Mouse (Mus musculus) layer of hippocampus, adult 11-12 months (tissue): ENCODE results near the gene Rxfp1.
A peak's percentile ranks its signal among the peaks of the same experiment; 100 is the strongest.

Experiments used
- DNase-seq: peaks from one replicate; pipeline ENCODE4 v3.0.0; 2022; ENCODE audit warnings: low spot score

The Rxfp1 gene

DNA sequence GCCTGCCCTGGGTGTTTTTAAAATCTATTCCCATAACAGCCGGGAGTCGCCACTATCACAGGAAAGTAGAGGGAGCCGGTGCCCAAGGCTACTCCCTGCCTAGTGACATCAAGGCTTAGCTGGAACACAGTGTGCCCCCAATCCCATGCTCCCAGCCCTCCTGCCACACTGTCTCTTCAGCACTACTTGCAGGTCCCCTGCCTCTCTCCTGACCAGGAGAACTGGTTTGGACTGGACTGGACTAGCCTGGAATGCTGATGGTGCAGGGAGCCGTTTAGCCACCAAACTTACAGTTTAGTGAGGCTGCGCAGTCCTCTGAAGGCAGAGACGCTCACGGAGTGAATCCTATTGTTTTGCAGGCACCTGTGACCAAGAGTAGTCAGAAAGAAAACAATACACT is 67.1 kb downstream of the Rxfp1 start:
- no peak for DNase-seq

DNA sequence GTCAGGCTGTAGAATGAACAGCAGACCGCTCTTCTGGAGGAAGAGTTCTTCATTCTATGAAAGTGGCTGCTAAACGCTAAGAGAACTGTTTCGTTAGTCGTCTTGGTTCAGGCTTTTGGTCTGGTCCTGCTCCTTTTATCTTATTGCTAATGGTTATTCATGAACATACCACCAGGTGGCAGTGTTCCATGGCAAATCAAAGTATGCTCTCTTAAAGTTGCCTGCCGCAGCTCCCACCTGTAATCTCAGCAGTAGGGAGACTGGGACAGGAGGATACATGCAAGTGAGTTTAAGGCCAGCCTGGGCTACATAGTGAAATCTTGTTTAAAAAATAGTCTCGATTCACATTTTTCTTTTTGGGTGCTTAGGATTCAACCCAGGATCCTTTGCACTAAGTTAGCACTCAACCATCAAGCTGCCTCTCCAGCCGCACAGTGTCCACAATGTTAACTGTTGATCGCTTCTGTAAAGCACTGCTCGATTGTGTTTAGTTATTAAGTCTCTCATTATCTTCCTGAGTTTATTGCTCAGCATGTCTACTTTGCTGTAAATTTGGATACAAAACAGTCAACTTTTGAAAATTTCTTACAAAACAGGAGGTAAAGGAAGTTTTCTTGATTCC is 72.8 kb downstream of the Rxfp1 start:
- peak; percentile 66 for DNase-seq

DNA sequence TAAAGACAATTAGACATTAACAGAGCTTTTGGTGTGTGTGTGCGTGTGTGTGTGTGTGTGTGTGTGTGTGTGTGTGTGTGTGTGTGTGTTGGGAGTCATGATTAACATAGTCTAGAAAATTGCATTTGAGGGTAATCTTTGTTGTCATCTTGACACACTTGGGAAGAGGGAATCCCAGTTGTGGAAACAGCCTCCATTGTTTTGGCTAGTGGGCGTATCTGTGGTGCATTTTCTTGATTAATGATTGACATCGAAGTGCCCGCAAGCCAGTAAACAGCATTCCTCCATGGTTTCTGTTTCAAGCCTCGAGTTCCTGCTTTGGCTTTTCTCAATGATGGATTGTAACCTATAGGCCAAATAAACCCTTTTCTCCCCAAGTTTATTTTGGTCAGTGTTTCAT is 81.0 kb downstream of the Rxfp1 start:
- DNase-seq = no peak

DNA sequence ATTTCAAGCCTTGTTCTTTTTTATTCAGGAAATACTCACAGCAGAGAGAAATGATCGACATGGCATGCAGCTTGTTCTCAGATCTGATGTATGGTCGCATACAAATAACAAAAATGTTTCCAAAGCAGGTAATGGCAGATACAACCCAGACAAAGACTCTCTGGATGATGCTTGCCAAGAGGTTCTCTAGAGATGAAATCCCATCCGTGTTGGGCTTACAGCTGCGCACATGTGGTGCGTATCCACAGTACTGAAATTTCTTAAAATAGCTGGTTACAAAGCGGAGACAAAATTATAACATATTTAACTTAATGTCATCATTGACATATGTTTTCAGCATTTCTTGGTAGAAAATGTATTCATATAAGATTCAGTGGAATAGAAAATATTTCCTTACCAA is 85.6 kb downstream of the Rxfp1 start:
- DNase-seq = no peak

DNA sequence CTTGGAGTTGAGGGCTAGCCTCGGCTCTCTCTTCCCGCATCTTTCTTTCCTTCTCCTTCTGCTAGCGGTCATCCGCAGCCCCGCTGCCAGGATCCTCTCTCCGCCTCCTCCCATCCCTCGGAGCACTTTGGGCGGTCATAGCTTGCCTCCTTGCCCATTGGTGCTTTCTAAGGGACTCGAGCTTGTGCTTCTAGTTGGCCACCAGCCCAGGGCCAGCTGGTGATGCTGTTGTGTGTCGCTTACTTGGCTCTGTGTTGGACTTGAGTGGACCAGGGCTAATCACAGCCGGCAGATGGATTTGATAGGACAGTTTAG is 108.3 kb downstream of the Rxfp1 start, which contains the start of gene Etfdh:
Etfdh (minus strand) TSS at position 85 of the 315 bp plus-strand sequence.
- DNase-seq = peak; percentile 76

DNA sequence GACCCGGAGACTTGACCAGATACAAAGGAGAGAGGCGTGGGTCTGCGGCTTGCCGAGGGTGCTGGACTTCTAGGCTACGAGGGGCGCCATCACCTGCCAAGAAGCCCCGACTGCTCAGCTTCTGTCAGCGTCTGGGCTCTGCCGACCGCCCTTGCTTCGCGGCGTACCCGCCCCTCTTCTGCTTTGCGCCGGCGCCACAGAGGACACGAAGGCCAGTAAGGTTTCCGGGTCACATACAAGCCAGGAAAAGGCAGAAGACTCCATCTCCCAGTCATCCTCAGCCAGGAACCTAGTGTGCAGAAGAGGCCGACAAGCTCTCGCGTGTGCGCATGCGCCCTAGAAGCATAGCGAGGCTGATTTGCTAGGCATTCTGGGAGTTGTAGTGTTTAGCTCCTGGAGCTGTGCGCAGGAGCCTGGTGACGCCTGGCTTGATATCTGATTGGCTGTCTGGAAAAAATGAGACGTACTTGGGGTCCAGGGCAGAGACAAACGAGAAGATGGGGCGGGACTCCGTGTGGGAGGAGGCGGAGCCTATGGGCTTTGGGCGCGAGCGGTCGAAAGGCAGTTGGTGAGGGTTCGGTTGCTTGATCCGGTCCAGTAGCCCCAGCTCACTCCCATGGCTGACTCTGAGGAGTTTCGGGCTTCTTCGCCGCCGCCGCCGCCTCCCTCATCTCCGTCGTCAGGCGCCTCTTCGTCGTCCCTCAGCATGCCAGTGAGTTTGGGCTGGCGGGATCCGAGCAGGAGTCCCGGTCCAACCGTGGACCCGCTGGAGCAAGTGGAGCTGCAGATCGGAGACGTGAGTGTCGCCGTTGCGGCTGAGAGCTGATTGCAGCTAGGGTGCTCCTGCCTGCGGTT is 108.9 kb downstream of the Rxfp1 start, which contains the start of gene 4930579G24Rik:
4930579G24Rik (plus strand) TSS at position 519 of the 855 bp plus-strand sequence.
- DNase-seq = peak; percentile 98

DNA sequence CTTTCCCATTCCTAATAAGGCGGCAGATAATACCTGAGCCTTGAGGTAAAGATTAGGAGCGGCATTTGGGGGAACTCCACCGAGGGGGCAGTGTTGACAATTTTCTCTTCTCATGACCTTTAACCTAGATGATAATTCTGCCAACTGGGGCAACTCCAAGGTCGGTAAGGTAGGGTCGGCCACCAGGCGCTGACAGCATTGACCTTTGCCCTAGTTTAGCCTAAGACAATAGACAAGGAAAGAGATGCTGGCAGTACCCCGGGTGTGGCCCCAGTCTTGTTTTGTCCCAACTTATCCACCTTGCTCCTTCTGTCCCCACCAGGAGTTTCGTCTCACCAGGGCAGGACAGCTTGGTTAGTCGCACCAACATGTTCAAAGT is 109.5 kb downstream of the Rxfp1 start:
- DNase-seq = no peak

DNA sequence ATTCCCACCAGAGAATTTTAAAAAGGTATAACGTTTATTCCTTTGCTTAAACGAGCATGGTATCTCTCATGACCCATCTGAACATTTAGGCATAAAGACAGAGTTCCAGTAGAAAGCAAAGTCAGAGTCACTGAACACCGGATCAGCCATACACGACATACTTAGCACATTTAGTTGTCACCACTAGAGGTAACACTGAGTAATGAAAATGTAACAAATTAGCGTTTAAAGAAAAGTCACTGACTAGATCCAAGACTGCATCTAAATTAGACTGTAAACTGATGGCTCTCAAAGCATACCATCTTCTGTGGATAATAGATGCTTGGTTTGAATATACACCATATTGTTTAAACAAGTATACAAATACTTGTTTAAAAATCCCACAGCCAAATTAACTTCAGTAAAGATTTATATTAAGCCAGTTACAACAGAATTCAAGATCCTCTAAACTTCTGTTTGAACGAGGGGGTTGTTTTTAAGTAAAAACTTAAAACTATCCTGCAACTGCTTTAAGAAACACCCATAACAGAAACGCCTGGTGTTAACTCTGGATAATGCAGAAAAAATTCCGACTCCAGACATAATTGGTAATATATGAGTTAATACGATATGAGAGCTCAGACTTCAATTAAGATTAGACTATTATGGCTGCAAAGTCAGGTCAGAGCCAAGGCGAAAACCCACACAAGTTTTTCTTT is 110.0 kb downstream of the Rxfp1 start:
- DNase-seq = no peak

DNA sequence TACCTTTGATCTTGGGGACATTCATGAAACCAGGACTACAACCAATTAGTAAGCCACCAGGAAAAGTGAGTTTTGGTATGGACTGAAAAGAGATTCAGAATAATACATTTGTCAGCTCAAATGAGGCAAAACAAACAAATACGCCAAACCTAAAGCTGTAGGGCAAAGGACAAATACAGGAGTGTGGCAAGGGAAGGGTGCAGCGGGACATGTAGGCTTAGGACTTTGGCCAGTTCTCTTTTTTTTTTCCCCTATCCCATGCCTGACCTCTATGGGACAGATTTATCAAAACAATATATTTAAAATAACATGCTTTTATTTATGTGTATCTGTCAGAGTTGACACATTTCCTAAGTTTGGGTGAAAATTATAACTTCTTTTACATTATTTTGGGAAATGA is 127.8 kb downstream of the Rxfp1 start:
- no peak for DNase-seq

DNA sequence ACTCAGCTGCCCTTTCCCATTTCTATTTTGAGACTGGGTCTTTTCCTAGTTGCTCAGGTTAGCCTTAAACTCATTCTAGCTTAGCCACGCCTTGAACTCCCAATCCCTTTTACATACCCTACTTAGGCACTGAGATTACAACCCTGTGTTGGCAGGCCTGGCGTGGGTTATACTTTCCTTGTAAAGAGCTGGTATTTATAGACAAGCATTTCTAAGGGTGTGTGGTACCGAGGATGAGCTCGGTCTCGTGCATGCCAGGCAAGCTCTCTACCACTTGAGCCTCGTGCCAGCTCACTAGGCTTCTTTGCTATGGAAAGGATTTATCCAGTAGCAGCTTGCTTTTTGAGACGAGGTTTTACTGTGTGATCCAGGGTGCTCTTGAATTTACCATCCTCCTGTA is 142.2 kb downstream of the Rxfp1 start:
- no peak for DNase-seq

DNA sequence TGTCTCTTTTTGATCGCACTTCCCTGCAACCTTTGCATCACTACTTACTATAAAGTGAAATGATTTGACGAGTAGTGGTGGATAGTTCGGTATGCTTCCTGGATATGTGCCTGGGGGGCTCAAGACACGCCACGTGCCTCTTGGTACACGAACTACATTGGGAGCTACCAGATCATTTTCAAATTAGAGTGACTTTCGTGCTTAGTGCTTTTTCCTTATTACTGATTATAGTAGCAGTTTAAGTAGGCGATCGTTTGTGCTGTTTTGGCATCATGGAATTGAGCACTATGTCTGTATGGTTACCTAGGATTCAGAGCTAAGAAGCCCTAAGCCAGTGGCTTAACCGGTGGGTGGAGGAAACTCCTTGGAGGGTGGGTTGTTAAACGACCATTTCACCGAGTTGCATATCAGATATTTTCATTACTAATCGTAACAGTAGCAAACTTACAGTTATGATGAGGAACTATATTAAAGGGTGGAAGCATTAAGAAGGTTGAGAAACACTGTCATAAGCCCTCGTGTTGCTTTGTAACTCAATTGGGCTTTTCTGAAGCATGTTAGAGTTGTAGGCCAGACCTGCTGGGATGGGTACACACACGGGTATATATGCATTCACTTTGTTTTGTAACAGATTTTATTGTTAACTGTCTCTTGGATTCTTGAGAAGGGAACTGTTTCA is 145.7 kb downstream of the Rxfp1 start:
- DNase-seq = no peak
